In the genomic region with DNA sequence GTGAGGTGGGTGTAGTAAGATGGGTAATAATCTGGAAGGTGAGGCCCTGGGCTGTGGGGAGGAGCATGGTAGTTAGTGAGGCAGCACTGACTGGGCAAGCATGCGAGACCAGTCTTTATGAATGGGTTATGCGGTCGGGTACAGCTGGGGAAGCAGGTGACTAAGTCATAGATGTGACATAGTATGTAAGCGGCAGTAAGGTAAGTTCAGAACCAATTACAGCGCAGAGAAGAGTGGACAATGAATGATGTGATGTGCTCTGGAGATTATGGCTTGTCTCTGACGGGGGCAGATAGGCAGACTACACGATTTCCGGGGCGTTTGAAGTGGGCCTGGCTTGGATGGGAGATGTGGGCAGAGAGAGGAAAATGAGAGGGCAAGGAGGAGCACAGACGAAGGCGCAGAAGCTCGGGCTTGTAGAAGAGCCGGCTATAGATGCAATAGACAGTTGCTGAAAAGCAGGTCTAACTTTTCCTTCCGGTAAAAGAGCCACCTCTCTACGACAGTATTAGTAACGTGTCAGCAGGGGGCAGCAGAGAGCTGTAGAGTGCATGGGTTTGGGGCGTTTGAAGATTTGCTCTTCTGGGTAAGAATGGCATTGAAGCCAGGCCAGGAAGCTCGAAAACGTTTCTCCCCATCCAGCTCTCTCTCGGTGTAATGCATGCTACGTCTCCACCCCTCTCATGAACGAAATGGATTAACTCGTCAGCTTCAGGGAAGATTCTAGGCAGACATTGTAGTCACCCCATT, we compare ENCODE assay signal across 7 mouse cellular contexts.
A peak's percentile ranks its signal among the peaks of the same experiment; 100 is the strongest.
DNase-seq lines count a peak whose midpoint lies in the region; ATAC-seq and TF ChIP-seq lines count a peak whose summit lies in the region.

No protein-coding gene starts in this region.

- no peaks in the 10 kb centered on the region for H3K36me3 ChIP-seq in intestine, embryonic 14.5 days (ENCODE audit: control insufficient read depth, insufficient read depth, low read length)

- peak; percentile 83 for ATAC-seq in intestine, embryonic 14.5 days (replicated peaks; ENCODE audit: low FRiP score, low TSS enrichment, low read depth)

- peak; percentile 66 to 73 for DNase-seq in adrenal gland, adult 18-20 months (ENCODE audit: low spot score in 2 of 2)
- DNase-seq in cerebellum, postnatal 4 days (ENCODE audit: low spot score in 2 of 2), result peak; percentile 70 to 89
- peak; percentile 65 for DNase-seq in gastrocnemius, adult 2 months
- DNase-seq in intestine, embryonic 14.5 days (ENCODE audit: low spot score), result peak; percentile 88
- peak; percentile 53 to 91 for DNase-seq in left cerebral cortex, adult 9 months (ENCODE audit: low spot score in 2 of 2)
- peak; percentile 89 for DNase-seq in mesoderm, embryonic 11.5 days (ENCODE audit: low read depth, low spot score)
- peak; percentile 17 for DNase-seq in skeletal muscle tissue, adult 2 months (ENCODE audit: low read depth, low spot score)

- no peaks in the 10 kb centered on the region for H3K9me3 ChIP-seq in intestine, embryonic 14.5 days (ENCODE audit: control insufficient read depth, low read length)

- no peaks in the 10 kb centered on the region for H3K4me1 ChIP-seq in intestine, embryonic 14.5 days (replicated peaks; ENCODE audit: control insufficient read depth, insufficient read depth, low read length)

- TF ChIP-seq CTCF in gastrocnemius, adult 2 months (IDR thresholded peaks at IDR 0.05), result peak; percentile 82

- 30% methylated on average over 23 of the region's 23 CpGs for WGBS in intestine, embryonic 14.5 days

- H3K4me2 ChIP-seq in intestine, embryonic 14.5 days (ENCODE audit: low read length), result peak overlapping the region; percentile 29; the same call in 1 of the 2 replicates

- H3K4me3 ChIP-seq in gastrocnemius, adult 2 months, result no peak overlapping the region
- no peak overlapping the region for H3K4me3 ChIP-seq in intestine, embryonic 14.5 days (ENCODE audit: low read depth, low read length)

- intact Hi-C loops in gastrocnemius, adult 2 months (cut with DNase I), result loop anchor here (10.0 kb wide), 2 partner anchors 85 to 1165 kb away; no protein-coding TSS in a partner anchor

- no peak overlapping the region for H3K27ac ChIP-seq in gastrocnemius, adult 2 months
- no peak overlapping the region for H3K27ac ChIP-seq in intestine, embryonic 14.5 days (ENCODE audit: low read depth)

- no peaks in the 10 kb centered on the region for H3K27me3 ChIP-seq in intestine, embryonic 14.5 days (replicated peaks; ENCODE audit: control insufficient read depth, insufficient read depth, low read length)

- H3K9ac ChIP-seq in intestine, embryonic 14.5 days (ENCODE audit: low read length), result no peak overlapping the region

Comparison
In these comparisons a context has a peak if more than half of its experiments do, and no peak if none do; other contexts are left out.
1. DNase-seq: peak in every context shown above with its lines; median percentile 89 in mesoderm, embryonic 11.5 days; 88 in intestine, embryonic 14.5 days; 80 in cerebellum, postnatal 4 days; 72 in left cerebral cortex, adult 9 months; 70 in adrenal gland, adult 18-20 months; 65 in gastrocnemius, adult 2 months; 17 in skeletal muscle tissue, adult 2 months.